Mouse (Mus musculus): ENCODE results near the gene 3110001I22Rik.

The 3110001I22Rik gene

GRCm38 (mm10) chr16:13716821-13717553 lies 45.3 kb downstream of the 3110001I22Rik start:
- no peak for DNase-seq (ENCODE audit: low read depth, low spot score)

- DNase-seq (ENCODE audit: low read depth, low spot score) = no peak
These were observed 51.2 kb downstream of the 3110001I22Rik start for GRCm38 (mm10) chr16:13722937-13723336.

- DNase-seq (ENCODE audit: low read depth, low spot score) = no peak
These were observed 56.1 kb downstream of the 3110001I22Rik start for GRCm38 (mm10) chr16:13727811-13728335.

Measured in brain, adult 2 months (tissue).